Mouse (Mus musculus) c-Kit-positive CD71-positive TER-119-positive erythroid progenitor cells, embryonic 14.5 days (primary cell): Measurements from ENCODE around the gene Txnrd2.

ENCODE experiments used
- DNase-seq: peaks from one replicate; pipeline ENCODE4 v3.0.0-alpha.2; 2013; ENCODE audit warnings: low spot score

Txnrd2 gene

GRCm38 (mm10) chr16:18426215-18426791 lies at the start of gene Txnrd2:
Gene Txnrd2 (plus strand): TSS chr16:18426384.
- DNase-seq: peak; percentile 72

GRCm38 (mm10) chr16:18377203-18377602 lies 49.0 kb upstream of the Txnrd2 start:
- DNase-seq: no peak

DNA sequence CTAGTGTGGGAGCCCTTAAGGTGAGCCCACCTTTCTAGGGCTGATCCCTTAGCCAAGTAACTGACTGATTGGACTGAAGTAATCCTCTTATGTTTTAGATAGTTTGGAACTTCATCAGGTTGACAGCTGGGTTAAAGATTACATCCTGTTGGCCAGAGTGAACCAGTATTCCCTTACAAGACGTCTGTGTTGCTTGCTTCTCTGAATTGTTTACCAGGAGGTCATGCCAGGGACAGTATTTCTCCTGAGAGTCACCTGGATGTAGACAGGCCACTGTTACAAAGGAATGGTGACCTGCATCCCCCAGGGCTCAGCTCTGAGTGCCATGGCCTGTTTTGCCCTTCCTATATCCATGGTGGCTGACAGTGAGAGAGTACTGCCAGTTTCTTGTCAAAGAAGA lies 47.7 kb upstream of the Txnrd2 start:
- no peak for DNase-seq

DNA sequence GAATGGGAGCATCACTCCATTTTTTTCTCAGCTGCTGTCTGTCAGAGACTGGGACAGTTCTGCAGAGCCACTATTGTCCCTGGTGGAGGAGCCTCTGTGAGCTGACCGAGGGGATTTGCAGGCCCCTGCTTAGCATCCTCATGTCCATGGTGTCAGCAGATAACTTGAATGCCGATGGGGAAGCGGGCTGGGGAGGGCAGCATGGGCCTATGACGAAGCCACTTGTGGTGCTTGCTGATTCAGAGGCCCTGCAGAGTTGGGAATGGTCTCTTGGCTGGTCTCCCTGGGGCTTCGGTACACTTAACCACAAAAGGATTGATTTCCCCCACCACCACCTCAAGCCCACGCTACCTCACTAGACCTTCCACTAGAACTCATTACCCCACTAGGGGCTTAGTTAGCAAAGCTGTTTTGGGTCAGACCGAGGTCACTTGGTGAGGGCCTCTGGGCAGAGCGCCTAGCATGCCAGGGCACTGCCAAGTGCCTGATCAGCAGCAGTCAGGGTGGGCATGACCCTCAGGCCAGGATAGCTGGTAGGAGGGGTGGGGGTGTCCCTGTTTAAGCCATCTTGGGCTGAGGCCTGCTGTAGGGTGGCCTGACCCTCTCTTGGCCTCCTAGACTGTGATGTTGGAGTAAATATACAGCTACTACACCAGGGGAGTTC lies 46.7 kb upstream of the Txnrd2 start:
- no peak for DNase-seq

DNA sequence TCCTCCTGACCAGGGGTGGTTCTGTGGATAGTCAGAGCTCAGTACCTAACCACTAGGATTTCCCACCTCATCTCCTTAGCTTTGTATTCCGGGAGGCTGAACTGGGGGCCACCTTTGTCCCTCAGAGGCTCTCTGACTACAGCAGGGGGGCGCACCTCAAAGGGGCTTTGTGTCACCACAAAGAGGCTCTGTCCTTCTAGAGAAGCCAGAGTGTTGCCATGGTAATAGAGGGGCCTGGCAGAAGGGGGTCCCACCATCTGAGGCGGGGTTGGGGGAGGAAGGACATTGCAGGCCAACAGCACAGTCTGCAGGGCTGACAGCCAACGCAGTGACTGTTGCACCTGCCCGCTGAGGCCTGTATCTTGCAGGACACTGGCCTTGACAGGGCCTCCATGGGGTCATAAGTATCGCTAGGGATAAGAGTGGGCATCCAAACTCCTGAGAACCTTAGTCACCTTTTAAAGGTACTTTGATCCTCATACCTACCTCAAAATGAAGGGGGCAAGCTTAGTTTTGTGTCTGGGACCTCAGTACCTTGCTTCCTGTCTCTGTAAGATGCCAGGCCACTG lies 45.6 kb upstream of the Txnrd2 start:
- no peak for DNase-seq

DNA sequence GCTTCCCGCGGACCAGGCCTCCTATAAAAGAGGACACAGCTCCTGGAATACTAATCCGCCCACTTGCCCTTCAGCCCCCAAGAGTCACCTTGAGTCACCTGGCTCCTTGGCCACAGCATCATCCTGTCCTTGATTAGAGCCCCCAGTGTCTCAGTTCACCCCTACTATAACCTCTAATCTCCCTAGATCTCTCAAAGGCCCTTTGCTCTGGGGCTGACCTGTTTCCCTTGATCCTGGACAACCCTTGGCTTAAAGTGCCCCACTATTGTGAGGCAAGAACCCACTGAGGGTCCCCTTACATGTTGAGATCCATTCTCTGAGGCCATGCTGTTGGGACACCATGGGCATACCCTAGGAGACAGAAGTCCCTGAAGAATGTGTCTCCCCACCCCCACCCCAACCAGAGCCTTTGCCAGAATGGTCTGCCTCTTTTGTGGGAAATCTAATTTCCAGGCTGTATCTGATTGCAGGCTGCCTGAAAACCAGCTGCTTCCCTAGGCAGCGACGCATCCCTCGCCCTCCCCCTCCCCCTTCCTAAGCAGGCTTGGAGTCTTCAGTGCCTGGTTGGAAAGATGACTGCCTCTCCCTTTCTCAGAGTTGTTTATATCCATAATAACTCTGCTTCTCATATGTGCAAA lies 44.4 kb upstream of the Txnrd2 start:
- no peak for DNase-seq

DNA sequence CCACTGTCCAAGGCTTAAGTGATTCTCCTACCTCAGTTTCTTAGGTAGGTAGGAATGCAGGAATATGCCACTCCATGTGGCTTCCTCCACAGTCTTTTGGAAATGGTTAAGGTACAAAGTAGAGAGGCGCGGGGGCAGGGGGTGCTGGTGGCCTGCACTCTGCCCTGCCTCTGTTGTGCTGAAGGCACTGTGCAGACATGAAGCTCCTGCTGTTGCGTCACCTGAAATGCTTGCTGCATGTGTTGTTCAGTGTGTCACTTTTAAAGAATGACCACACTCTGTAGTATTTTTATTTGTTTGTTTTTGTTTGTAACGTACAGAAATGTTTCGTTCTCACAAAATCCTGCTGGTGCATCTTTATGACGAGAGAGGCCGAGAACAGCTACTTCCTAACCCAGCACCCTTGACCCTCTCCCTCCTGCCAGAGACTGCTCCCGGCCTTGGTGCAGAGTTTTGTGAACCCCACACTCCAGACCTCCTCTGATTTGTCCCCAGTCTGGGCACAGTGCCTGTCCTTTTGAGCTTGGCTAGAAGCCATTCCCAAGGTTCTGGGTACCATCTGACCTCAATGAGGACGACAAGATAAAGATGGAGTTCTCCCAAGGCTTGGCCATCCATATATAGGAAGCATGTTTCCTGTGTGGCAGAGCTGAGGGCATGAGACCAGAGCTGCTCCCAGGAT lies 43.0 kb upstream of the Txnrd2 start:
- no peak for DNase-seq

DNA sequence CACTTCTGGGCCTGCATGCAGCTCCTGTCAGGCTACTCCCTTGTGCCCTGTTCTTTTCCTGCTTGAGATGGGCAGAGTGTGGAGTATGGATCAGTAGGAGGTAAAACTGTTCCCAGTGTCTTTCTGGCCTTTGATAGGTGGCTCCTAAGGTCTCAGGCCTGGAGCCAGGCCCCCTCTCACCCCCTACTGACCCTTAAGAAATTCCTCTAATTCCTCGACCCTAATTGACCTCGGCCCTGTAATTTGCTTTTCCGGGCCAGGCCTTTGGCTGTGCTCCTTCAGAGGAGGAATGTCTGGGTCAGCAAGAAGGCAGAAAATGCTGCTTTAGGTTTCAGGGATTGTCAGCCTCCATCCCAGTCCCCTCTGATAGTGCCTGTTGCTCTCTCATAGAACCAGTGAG lies 42.4 kb upstream of the Txnrd2 start:
- no peak for DNase-seq

- no peak for DNase-seq
Observed at GRCm38 (mm10) chr16:18384211-18384610, 42.0 kb upstream of the Txnrd2 start.

DNA sequence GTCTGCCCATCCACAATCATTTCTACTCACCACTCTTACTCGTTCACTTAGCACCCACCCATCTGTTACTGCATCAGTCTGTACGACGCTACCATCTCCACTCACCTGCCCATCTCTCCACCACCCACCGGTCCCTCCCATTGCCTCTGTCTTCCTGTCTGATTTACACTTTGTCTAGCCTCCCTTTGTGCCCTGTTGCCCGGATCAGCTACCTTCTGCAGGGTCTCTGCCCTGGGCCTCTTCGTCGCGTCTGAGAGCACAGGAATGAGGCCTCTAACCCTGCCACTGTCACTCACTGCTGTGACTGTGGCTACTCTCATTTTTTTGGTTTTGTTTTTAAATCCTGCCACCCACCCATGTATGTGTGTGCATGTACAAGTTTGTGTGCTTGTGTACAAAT lies 41.5 kb upstream of the Txnrd2 start:
- no peak for DNase-seq

DNA sequence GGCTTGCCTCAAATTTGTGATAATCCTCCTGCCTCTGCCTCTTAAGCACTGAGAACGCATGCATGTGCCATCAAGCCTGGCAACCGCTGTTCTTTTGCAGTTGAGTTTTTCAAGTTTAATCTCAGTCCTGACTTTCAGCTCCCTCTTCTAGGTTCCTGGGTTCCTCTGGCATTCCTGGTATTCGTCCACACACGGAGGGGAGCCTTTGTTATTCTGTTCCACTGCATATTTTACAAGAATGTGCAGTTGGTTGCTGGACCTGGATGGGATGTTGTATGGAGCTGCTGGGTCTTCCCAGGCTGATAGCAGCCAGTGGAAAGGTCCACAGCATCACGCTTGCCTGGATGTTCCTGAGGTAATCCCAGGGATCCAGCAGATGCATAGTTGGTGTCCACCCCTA lies 40.8 kb upstream of the Txnrd2 start:
- DNase-seq: no peak

DNA sequence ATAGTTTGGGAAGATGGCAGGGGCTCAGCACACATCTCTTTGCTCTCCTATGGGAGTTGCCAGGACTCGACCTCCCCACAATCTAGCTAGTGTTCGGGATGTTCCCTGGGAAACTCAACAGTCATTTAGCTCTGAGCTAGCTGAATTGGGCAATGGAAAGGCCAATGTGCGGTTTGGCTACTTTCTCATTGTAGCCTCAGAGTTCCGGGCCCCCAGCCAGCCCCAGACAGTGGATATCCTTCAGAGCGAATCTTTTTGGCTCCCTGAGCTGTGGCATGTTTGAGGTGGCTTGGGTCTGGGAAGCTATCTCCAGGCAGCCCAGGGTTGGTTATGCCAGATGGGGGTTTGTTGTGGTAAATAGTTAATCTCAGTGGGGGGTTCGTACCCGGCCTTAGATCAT lies 39.7 kb upstream of the Txnrd2 start:
- no peak for DNase-seq

DNA sequence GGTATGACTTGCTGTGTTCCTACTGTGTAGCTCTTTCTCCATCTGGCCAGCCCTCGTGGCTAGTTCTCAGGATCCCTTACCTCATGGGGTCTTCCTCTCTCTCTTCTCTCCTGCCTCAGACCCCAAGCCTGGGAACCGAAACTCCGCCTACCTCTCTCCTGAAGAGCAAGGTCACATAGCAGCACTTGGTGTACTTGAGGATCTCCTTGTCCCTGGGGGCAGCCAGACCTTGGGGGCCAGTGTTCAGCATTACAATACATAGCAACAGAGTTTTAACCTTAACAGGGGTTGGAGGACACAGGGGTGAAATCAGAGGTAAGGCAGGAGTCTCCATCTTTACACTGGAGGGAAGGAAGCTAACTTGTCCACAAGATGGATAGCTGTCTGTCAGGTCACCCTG lies 39.2 kb upstream of the Txnrd2 start:
- DNase-seq: no peak

- peak; percentile 52 for DNase-seq
Observed at GRCm38 (mm10) chr16:18387704-18388582, 38.2 kb upstream of the Txnrd2 start.

GRCm38 (mm10) chr16:18388583-18389435 lies 37.4 kb upstream of the Txnrd2 start:
- no peak for DNase-seq

DNA sequence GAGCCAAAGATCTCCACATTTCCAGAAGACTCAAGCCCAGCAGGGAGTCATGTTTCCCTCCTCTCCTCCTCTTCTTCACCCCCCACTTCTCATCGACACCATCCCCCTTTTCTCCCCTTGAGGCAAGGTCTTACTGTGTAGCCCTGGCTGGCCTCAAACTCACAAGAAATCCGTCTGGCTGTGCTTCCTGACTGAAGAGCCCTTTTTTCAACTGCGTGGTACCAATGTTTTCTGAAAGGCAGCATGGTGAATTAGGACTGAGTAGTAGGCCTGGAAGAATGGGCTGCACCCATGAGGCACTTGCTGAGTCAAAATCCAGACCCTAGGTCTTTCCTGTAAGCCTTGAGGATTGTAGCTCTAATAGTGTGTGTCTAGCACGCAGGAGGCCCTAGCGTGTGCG lies 35.8 kb upstream of the Txnrd2 start:
- DNase-seq: no peak

DNA sequence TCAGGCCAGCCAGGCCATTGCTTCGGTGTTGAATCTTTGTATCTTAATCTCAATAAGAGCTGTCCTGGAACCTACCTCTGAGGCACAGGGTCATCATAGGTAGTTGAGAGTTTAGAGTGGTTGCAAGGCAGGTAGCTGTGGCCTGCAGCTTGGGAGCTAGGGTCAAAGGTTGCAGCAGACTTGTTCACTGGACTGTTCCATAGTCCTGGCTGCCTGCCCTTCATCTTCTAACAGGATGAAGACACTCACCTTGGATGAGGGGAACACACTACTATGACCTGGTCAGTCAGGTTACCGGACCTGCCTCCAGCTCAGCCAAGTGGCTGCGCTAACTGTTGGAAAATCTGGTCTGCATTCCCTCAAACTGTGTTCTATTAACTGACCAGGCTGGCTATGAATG lies 35.1 kb upstream of the Txnrd2 start:
- DNase-seq: no peak

GRCm38 (mm10) chr16:18391728-18392127 lies 34.5 kb upstream of the Txnrd2 start:
- no peak for DNase-seq

- DNase-seq: peak; percentile 83
Observed at GRCm38 (mm10) chr16:18392469-18393426, 33.4 kb upstream of the Txnrd2 start.

DNA sequence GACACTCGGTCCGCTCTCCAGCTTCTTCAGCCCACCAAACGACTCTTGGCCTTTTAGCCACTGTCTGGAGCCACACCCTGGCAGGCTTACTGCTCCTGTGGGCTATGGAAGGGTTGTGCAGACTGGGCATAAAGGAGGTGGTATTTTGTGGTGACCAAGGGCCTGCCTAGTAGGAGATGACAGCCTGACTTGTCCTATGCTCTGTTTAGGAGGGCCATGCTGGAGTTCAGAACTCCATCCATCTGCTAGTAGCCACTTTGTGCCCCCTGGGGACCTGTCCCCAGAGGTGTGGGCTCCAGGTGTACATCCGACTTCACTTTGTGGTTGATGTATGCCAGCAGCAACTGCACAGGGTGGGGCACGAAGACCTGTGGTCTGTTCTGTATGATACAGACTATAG lies 32.6 kb upstream of the Txnrd2 start:
- DNase-seq: no peak
